ENCODE assay signal across 16 mouse cellular contexts in genomic region chr4:152013036-152013813, GRCm38 (mm10). TPM values are rescaled to one million over a fixed set of nuclear protein-coding genes. Genes with fewer than 3 reads are reported as not detected.
DNase-seq lines count a peak whose midpoint lies in the region; ATAC-seq and TF ChIP-seq lines count a peak whose summit lies in the region.
"Had no signal": no experiment of that assay in that cellular context is flagged by ENCODE, and none has a peak within 500 bp of the region (broad histone marks: within the 10 kb centered on the region; RNA-seq: fewer than 3 reads in every experiment).

No protein-coding gene starts in this region.

- H3K36me3 ChIP-seq in kidney, adult 2 months (ENCODE audit: control insufficient read depth, insufficient read depth, low read length) = no peaks in the 10 kb centered on the region
- peaks cover 40% of the 10 kb centered on the region for H3K36me3 ChIP-seq in kidney, embryonic 16.5 days (ENCODE audit: insufficient read depth, low read length)
- peaks cover 26% of the 10 kb centered on the region for H3K36me3 ChIP-seq in heart, embryonic 11.5 days (ENCODE audit: control insufficient read depth, insufficient read depth, low read length)
- H3K36me3 ChIP-seq in forebrain, embryonic 11.5 days (ENCODE audit: control insufficient read depth, insufficient read depth, low read length) = no peaks in the 10 kb centered on the region; the same call in 1 of the 2 replicates

- no peak overlapping the region for H3K27ac ChIP-seq in kidney, adult 2 months (ENCODE audit: insufficient read depth, low read depth, low read length)
- no peak overlapping the region for H3K27ac ChIP-seq in kidney, embryonic 16.5 days (ENCODE audit: low read length)
- H3K27ac ChIP-seq in heart, embryonic 11.5 days (ENCODE audit: low read depth, low read length) = peak overlapping the region; percentile 10; the same call in 1 of the 2 replicates
- no peak overlapping the region for H3K27ac ChIP-seq in forebrain, embryonic 11.5 days (ENCODE audit: low read depth, low read length)
- H3K27ac ChIP-seq: embryonic facial prominence, embryonic 13.5 days; hindbrain, embryonic 15.5 days; limb, embryonic 12.5 days had no signal

- no peak overlapping the region for H3K9ac ChIP-seq in kidney, embryonic 16.5 days (replicated peaks; ENCODE audit: low read length)
- 0 out of 2 replicates have a peak overlapping the region, but pooled peaks have one; percentile 3 for H3K9ac ChIP-seq in heart, embryonic 11.5 days (ENCODE audit: low read depth, low read length)
- H3K9ac ChIP-seq in forebrain, embryonic 11.5 days (ENCODE audit: low read length) = no peak overlapping the region
- H3K9ac ChIP-seq: embryonic facial prominence, embryonic 13.5 days; hindbrain, embryonic 15.5 days; limb, embryonic 12.5 days had no signal

- WGBS in kidney, adult 2 months = 47% methylated on average over 12 of the region's 12 CpGs
- WGBS in kidney, embryonic 16.5 days = 83% methylated on average over 12 of the region's 12 CpGs
- WGBS in heart, embryonic 11.5 days (ENCODE audit: insufficient replicate concordance) = 72% methylated on average over 12 of the region's 12 CpGs
- WGBS in forebrain, embryonic 11.5 days = 88% methylated on average over 12 of the region's 12 CpGs

- DNase-seq in kidney, adult 2 months = peak; percentile 88
- peak; percentile 71 for DNase-seq in gastrocnemius, postnatal 25 days
- peak; percentile 87 for DNase-seq in kidney, adult 9 months
- DNase-seq in forebrain, embryonic 11.5 days (ENCODE audit: low spot score) = no peak
- DNase-seq in MN1 (ENCODE audit: low spot score) = no peak
- DNase-seq: adrenal gland, postnatal 25 days; cerebellum, adult 2 months; lung, postnatal 14 days had no signal

- no peak overlapping the region for H3K4me2 ChIP-seq in kidney, embryonic 16.5 days (replicated peaks; ENCODE audit: low read depth, low read length)
- H3K4me2 ChIP-seq in heart, embryonic 11.5 days = peak overlapping the region; percentile 36
- no peak overlapping the region for H3K4me2 ChIP-seq in forebrain, embryonic 11.5 days (ENCODE audit: low read depth, low read length, severe bottlenecking)
- H3K4me2 ChIP-seq: embryonic facial prominence, embryonic 13.5 days; hindbrain, embryonic 15.5 days; limb, embryonic 12.5 days had no signal

- H3K4me1 ChIP-seq in kidney, adult 2 months (ENCODE audit: control insufficient read depth, insufficient read depth, low read length) = peaks cover 14% of the 10 kb centered on the region
- peaks cover 20% of the 10 kb centered on the region for H3K4me1 ChIP-seq in kidney, embryonic 16.5 days (ENCODE audit: insufficient read depth, low read length)
- H3K4me1 ChIP-seq in heart, embryonic 11.5 days (ENCODE audit: control insufficient read depth, insufficient read depth, low read length) = peaks cover 36% of the 10 kb centered on the region
- peaks cover 19% of the 10 kb centered on the region for H3K4me1 ChIP-seq in forebrain, embryonic 11.5 days (replicated peaks; ENCODE audit: control insufficient read depth, insufficient read depth, low read length)

- H3K9me3 ChIP-seq in kidney, embryonic 16.5 days (ENCODE audit: low read length) = no peaks in the 10 kb centered on the region
- no peaks in the 10 kb centered on the region for H3K9me3 ChIP-seq in heart, embryonic 11.5 days (replicated peaks; ENCODE audit: control insufficient read depth, low read length)
- H3K9me3 ChIP-seq in forebrain, embryonic 11.5 days (ENCODE audit: control insufficient read depth, low read length) = no peaks in the 10 kb centered on the region
- H3K9me3 ChIP-seq: embryonic facial prominence, embryonic 13.5 days; hindbrain, embryonic 15.5 days; limb, embryonic 12.5 days had no signal

- H3K27me3 ChIP-seq in kidney, adult 2 months (replicated peaks; ENCODE audit: control insufficient read depth, insufficient read depth, low read length) = no peaks in the 10 kb centered on the region
- no peaks in the 10 kb centered on the region for H3K27me3 ChIP-seq in kidney, embryonic 16.5 days (ENCODE audit: insufficient read depth, low read length)
- no peaks in the 10 kb centered on the region for H3K27me3 ChIP-seq in heart, embryonic 11.5 days (ENCODE audit: control insufficient read depth, insufficient read depth, low read length)
- peaks cover 6% of the 10 kb centered on the region; the same call in 1 of the 2 replicates for H3K27me3 ChIP-seq in forebrain, embryonic 11.5 days (ENCODE audit: control insufficient read depth, insufficient read depth, low read length)
- H3K27me3 ChIP-seq: embryonic facial prominence, embryonic 13.5 days; Patski had no signal

- no peak overlapping the region for H3K4me3 ChIP-seq in kidney, adult 2 months (ENCODE audit: insufficient read depth, low read depth, low read length)
- no peak overlapping the region for H3K4me3 ChIP-seq in kidney, embryonic 16.5 days (ENCODE audit: low read length)
- H3K4me3 ChIP-seq in heart, embryonic 11.5 days (ENCODE audit: low read depth, low read length) = no peak overlapping the region
- no peak overlapping the region for H3K4me3 ChIP-seq in forebrain, embryonic 11.5 days (ENCODE audit: low read depth, low read length)
- H3K4me3 ChIP-seq: embryonic facial prominence, embryonic 13.5 days; hindbrain, embryonic 15.5 days; limb, embryonic 12.5 days had no signal

- TF ChIP-seq POLR2A in kidney, adult 2 months (IDR thresholded peaks at IDR 0.05; ENCODE audit: low read depth, low read length) = no peak

- no peak for ATAC-seq in kidney, embryonic 16.5 days (ENCODE audit: low FRiP score, low TSS enrichment)
- ATAC-seq in heart, embryonic 11.5 days (replicated peaks; ENCODE audit: insufficient number of reproducible peaks, low FRiP score, low TSS enrichment) = no peak
- no peak for ATAC-seq in forebrain, embryonic 11.5 days (replicated peaks; ENCODE audit: low FRiP score)
- ATAC-seq: CD4-positive, CD25-positive, alpha-beta regulatory T cell, adult 4 months; forebrain, embryonic 16.5 days; Patski had no signal

- TF ChIP-seq CTCF in kidney, adult 2 months (conservative IDR thresholded peaks at IDR 0.05; ENCODE audit: insufficient read depth, insufficient read length, low read depth, low read length) = no peak

RNA-seq across cellular contexts. Expression of gene Klhl21, which starts 4.6 kb away (rescaled TPM):
- 23.0 and 26.7 TPM in 2 replicates for polyA plus RNA-seq in kidney, adult 2 months (2012; rRNA removed)
- polyA plus RNA-seq in kidney, embryonic 16.5 days (2015; fragmentation: Nextera tagmentation; extraction: Ambion mirVana) = 12.1 and 12.6 TPM in 2 replicates
- 10 to 100 TPM; 56.9 to 66.5 TPM for total RNA-seq in gastrocnemius, postnatal 25 days (2021)
- 11.4 and 17.8 TPM in 2 replicates for polyA plus RNA-seq in heart, embryonic 11.5 days (2014; fragmentation: Nextera tagmentation; extraction: Ambion mirVana)
- polyA plus RNA-seq in forebrain, embryonic 11.5 days (2014; fragmentation: Nextera tagmentation; extraction: Ambion mirVana) = 3.9 and 5.3 TPM in 2 replicates

RNA-seq across cellular contexts. Expression of gene Zbtb48, which starts 14.2 kb away (rescaled TPM):
- polyA plus RNA-seq in kidney, adult 2 months (2012; rRNA removed) = 11.0 and 13.8 TPM in 2 replicates
- 25.3 and 26.0 TPM in 2 replicates for polyA plus RNA-seq in kidney, embryonic 16.5 days (2015; fragmentation: Nextera tagmentation; extraction: Ambion mirVana)
- 1 to 10 TPM; 2.5 TPM for total RNA-seq in gastrocnemius, postnatal 25 days (2021)
- 11.8 and 12.2 TPM in 2 replicates for polyA plus RNA-seq in heart, embryonic 11.5 days (2014; fragmentation: Nextera tagmentation; extraction: Ambion mirVana)
- polyA plus RNA-seq in forebrain, embryonic 11.5 days (2014; fragmentation: Nextera tagmentation; extraction: Ambion mirVana) = 20.7 and 26.7 TPM in 2 replicates

RNA-seq across cellular contexts. Expression of gene Phf13, which starts 17.2 kb away (rescaled TPM):
- 4.9 and 5.5 TPM in 2 replicates for polyA plus RNA-seq in kidney, adult 2 months (2012; rRNA removed)
- 31.2 and 33.3 TPM in 2 replicates for polyA plus RNA-seq in kidney, embryonic 16.5 days (2015; fragmentation: Nextera tagmentation; extraction: Ambion mirVana)
- total RNA-seq in gastrocnemius, postnatal 25 days (2021) = 1 to 10 TPM; 2.8 to 3.4 TPM
- polyA plus RNA-seq in heart, embryonic 11.5 days (2014; fragmentation: Nextera tagmentation; extraction: Ambion mirVana) = 14.3 and 21.7 TPM in 2 replicates
- polyA plus RNA-seq in forebrain, embryonic 11.5 days (2014; fragmentation: Nextera tagmentation; extraction: Ambion mirVana) = 27.0 and 28.6 TPM in 2 replicates

RNA-seq across cellular contexts. Expression of gene Thap3, which starts 24.4 kb away (rescaled TPM):
- 30.6 and 33.7 TPM in 2 replicates for polyA plus RNA-seq in kidney, adult 2 months (2012; rRNA removed)
- 42.4 and 46.4 TPM in 2 replicates for polyA plus RNA-seq in kidney, embryonic 16.5 days (2015; fragmentation: Nextera tagmentation; extraction: Ambion mirVana)
- total RNA-seq in gastrocnemius, postnatal 25 days (2021) = 10 to 100 TPM; 27.5 to 29.3 TPM
- polyA plus RNA-seq in heart, embryonic 11.5 days (2014; fragmentation: Nextera tagmentation; extraction: Ambion mirVana) = 18.9 and 19.7 TPM in 2 replicates
- polyA plus RNA-seq in forebrain, embryonic 11.5 days (2014; fragmentation: Nextera tagmentation; extraction: Ambion mirVana) = 25.1 and 28.9 TPM in 2 replicates

RNA-seq across cellular contexts. Expression of gene Tas1r1, which starts 25.1 kb away (rescaled TPM):
- polyA plus RNA-seq in kidney, adult 2 months (2012; rRNA removed) = 0.12 and 0.22 TPM in 2 replicates
- 0.50 and 0.63 TPM in 2 replicates for polyA plus RNA-seq in kidney, embryonic 16.5 days (2015; fragmentation: Nextera tagmentation; extraction: Ambion mirVana)
- total RNA-seq in gastrocnemius, postnatal 25 days (2021) = under 1 TPM; 0.84 to 0.86 TPM
- polyA plus RNA-seq in heart, embryonic 11.5 days (2014; fragmentation: Nextera tagmentation; extraction: Ambion mirVana) = 0.14 and 0.16 TPM in 2 replicates
- polyA plus RNA-seq in forebrain, embryonic 11.5 days (2014; fragmentation: Nextera tagmentation; extraction: Ambion mirVana) = 0.24 and 0.67 TPM in 2 replicates
- polyA plus RNA-seq: CD4-positive, CD25-positive, alpha-beta regulatory T cell, adult 4 months had no signal

Comparison
In these comparisons a context has a peak if more than half of its experiments do, and no peak if none do; other contexts are left out.
1. DNase-seq: peak in kidney, adult 2 months (single experiment), gastrocnemius, postnatal 25 days (single experiment) and kidney, adult 9 months (single experiment); none in forebrain, embryonic 11.5 days (single experiment) and MN1 (single experiment).